Mouse (Mus musculus) embryo, embryonic 11.5 days (tissue): ENCODE data around the gene Cldn14.
A peak's percentile ranks its signal among the peaks of the same experiment; 100 is the strongest.

Experiments
- DNase-seq: peaks from one replicate; pipeline ENCODE4 v3.0.0-alpha.2; 2012; ENCODE audit warnings: low read depth, low spot score

The Cldn14 gene

DNA sequence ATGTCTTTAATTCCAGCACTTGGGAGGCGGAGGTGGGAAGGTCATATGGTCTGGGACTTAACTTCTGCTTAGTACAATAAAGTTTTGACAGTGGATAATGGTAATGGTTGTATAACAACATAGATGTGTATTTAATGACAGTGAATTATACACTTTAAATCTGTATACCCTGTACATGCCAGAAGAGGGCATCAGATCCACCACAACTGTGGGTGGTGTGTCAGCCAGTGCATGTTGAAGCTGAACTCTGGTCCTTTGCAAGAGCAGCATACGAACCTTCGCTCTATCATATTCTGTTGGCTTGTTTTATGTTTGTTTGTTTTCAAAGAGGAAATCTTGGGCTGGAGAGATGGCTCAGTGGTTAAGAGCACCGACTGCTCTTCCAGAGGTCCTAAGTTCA is 61.2 kb downstream of the Cldn14 start:
- DNase-seq, result no peak

GRCm38 (mm10) chr16:93944301-93944700 is 64.3 kb downstream of the Cldn14 start:
- DNase-seq, result no peak

DNA sequence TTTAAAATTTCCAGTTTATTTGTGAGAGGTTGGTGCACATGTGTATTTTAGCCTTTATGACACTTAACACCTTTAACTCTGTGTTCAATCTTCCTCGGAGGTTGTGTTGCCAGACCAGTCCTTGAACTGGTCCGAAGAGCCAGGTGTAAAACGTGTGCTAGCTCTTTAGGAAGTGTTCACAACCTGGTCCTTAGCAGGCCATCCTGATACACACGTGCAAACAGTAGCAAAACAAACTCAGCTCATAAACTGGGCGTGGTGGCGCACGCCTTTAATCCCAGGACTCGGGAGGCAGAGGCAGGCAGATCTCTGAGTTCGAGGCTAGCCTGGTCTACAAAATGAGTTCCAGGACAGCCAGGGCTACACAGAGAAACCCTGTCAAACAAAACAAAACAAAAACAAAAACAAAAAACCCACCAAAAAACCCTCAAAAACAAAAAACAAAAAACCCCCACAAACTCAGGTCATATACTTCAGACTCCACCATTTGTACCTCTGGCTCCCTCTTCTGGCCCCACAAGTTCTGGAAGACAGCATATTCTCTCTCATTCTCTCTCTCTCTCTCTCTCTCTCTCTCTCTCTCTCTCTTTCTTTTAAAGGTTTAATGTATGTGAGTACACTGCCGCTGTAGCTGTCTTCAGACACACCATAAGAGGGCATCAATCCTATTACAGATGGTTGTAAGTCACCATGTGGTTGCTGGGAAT is 65.7 kb downstream of the Cldn14 start:
- DNase-seq, result no peak

GRCm38 (mm10) chr16:93941781-93942567 is 66.7 kb downstream of the Cldn14 start:
- DNase-seq, result no peak

DNA sequence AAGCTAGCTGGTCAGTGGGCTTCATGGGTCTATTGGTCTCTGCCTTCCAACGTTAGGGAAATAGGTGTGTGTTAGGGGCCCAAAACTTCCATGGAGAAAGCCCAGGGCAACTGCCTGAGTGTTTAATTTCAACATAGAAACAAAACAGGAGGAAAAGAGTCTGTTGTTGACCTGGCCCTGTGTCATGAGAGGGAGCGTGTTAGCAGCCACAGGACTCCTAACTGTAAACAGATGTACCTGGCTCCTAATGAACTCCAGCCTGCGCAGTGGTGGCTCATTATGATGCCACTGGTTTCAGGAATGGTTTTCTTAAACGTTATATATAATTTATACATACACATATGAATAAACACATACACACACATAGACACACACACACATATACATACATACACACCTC is 68.7 kb downstream of the Cldn14 start:
- no peak for DNase-seq

DNA sequence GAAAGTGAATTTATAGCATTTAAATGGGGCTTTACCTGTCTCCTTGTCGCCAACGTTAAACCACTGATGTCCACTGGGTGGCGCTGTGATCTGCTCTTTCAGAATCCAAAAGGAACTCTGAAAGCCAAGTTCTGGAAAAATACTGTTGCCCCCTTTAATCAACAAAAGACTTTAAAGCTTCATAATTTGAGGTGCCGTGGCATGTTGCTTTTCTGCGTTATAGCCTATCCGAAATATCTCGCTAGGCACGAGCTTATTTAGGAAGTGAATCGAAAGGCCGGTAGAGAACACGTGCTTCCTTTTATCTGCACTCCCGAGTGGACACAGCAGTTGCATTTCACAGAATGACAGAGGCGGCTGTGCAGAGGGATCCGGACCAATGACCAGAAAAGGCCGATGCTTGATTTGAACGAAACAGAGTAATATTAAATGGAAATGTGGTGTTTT is 70.2 kb downstream of the Cldn14 start:
- peak; percentile 76 for DNase-seq

GRCm38 (mm10) chr16:93935009-93935408 is 73.6 kb downstream of the Cldn14 start:
- no peak for DNase-seq

DNA sequence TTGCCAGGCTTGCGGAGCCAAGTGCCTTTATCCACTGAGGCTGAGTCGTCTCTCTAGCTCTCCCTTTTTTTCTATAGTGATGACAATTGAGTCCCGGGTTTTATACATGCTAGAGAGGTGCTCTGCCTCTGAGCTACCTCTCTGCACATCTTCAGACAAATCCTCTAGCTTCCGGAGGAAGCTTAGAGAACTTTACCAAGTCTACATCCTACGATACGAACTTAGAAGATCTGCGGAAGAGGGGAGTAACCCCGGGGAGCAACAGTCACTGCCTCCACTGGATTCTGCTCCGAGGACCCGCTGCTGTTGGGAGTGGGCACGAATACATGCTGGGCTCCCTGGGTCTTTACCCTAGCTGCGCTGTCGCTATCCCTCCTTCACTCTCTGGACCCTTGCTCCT is 74.0 kb downstream of the Cldn14 start:
- DNase-seq, result no peak

DNA sequence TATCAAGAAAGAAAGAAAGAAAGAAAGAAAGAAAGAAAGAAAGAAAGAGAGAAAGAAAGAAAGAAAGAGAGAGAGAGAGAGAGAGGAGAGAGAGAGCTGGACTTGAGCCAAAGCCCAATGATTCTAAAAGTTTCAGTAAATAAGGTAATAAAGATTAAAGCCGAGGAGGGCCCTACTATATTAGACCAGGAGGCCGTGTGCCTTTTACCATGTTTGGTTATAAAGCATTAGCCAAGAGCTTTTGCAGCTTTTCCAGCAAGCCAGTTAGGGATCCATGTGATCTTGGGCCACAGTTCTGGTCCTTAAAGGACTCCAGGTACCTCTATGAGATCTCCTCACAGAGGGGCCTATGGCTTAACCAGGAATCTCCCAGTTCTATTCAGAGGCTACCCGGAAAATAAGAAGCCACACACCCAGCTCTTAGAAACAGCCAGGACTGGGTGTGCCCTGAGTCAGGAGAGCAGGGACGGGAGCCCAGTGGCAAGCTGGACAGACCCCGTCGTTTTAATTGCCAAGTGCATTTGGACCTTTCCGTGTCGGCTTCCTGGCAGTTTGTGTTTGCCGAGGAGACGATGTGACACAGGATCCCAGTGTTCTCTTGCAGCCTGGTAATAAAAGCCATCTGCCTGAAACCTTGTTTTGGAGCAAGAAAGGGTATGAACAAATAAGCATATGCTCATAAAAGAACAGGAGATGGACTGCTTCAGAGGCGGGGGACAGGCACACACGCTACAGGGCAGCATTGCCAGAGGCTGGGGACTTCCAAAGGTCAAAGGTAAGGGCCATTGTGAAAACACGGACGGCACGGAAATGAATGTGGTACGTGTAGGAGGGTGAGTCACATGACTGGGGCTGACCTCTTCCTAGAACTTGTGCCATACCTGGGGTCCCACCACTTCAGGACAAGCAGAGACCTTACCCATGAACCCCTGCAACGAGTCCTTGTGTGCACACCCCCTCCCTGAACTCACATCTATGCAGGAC is 76.2 kb downstream of the Cldn14 start:
- no peak for DNase-seq

GRCm38 (mm10) chr16:93929370-93930032 is 79.1 kb downstream of the Cldn14 start:
- no peak for DNase-seq

GRCm38 (mm10) chr16:93925684-93926247 is 82.9 kb downstream of the Cldn14 start:
- no peak for DNase-seq

- no peak for DNase-seq
Observed at GRCm38 (mm10) chr16:93923788-93924187, 84.8 kb downstream of the Cldn14 start.

GRCm38 (mm10) chr16:93922835-93923389 is 85.7 kb downstream of the Cldn14 start:
- DNase-seq, result no peak

DNA sequence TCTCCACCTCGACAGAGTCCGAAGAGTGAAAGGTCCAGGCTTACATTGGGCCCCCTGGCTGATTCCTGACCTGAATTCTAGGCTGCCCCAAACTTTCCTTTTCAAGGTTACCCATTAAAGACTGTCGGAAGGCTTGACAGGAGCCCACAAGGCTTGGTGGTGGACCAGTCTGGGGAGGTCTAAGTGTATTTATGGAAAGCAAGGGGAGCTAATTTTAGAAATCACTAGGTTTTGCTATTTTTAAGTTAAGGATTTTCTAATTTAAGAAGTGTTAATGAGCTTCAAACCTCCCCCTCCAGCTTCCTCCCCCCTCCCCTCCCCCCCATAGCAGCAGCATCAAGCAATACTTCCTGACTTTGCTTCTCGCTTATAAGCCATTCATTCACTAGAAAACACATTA is 88.0 kb downstream of the Cldn14 start:
- DNase-seq, result no peak

GRCm38 (mm10) chr16:93919189-93919588 is 89.4 kb downstream of the Cldn14 start:
- DNase-seq, result no peak

DNA sequence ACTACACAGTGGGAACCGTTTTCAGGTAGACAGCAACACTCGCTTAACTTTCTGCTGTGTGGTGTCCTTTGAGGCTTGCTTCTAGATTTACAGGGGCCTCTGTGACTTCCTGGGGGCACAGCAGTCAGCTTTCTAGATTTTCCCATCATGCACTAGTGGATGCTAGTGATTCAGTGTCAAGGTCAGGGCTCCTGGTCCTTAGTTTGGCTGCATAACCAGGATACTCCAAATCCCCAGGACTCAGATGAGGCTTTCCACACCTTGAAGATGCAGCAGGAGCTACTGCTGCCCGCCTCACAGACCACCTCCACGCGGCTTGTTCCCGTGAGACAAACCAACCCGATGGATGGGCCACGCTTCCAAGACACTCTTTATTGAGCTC is 90.0 kb downstream of the Cldn14 start:
- no peak for DNase-seq

DNA sequence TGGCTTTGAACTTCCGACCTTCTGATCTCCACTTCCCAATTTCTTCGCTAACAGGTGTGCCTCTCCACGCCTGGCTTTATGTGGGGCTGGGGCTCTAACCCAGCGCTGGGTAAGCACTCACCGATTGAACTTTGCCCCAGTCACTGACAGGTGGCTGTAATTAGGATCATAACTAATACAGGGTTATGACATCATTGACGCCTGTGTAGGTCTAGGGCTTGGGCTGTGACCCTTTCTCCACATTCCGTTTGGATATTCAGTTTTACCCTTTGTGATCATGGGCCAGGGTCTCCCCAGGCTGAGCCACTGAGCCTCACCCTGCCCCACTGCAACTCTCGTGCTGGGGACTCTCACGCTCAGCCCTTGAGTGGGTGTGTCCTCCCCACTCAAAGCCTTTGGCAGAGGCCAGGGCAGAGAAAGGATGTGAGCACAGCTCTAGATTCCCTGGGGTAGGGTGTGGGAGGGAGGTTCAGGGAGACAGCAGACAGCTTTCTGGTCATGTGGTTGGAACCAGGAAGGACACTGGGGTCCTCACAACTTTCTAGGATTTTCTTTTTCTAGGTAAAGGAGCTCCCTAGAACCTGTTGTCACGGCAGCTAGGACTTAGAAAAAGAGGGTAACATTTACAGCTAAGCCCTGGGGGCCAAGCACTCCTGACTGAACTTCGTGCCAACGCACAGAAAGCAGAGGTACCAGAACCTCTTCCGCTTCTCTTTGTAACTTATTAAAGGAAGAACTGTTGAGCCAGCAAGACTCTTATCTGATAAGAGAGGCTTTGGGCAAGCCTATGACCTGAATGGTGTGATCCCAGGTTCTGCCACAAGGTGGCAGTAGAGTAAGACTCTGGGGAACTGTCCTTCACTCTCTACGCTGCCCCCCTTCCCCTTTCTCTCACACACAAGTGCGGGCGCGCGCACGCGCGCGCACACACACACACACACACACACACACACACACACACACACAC is 90.6 kb downstream of the Cldn14 start:
- DNase-seq, result peak; percentile 77

- no peak for DNase-seq
Observed at GRCm38 (mm10) chr16:93915338-93915849, 93.2 kb downstream of the Cldn14 start.

DNA sequence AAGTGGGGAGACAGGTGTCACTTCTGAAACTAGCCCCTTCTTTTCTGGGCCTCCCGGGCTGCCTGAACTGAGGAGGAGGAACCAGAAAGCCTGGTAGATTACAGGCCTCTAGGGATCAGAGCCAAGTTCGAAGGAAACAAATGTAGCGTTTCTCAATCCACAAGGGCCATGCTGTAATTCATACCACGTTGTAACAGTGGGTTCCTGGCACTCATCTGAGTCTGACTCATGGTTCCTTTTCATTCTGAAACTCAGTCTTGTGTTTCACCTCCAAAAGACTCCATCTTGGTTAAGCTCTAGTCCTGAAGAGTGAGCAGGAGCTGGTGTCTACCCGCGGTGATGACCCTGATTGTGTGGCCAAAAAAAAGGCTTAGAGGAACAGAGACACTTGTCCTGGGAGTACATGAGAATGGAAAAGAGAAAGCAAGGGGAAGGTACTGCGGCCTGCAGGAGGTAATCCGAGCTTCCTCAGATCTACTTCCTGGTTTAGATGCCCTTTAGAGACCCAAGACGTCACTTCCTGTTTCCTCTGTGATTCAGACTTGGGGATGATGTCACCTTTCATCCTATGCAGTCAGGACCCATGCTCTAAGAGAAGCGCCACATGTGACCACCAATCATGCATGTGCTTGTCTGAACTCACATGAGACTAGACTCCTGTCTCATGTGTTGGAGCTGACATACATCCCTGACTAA is 94.6 kb downstream of the Cldn14 start:
- DNase-seq, result no peak
